8 mouse cellular contexts compared by ENCODE assay signal in genomic region chr17:35301645-35302258, GRCm38 (mm10). TPM values are rescaled to one million over a fixed set of nuclear protein-coding genes. Genes with fewer than 3 reads are reported as not detected.
DNase-seq lines count a peak whose midpoint lies in the region; ATAC-seq and TF ChIP-seq lines count a peak whose summit lies in the region.

No protein-coding gene starts in this region.

- H3K27me3 ChIP-seq in hindbrain, embryonic 14.5 days (ENCODE audit: control insufficient read depth, insufficient read depth, low read length) = no peaks in the 10 kb centered on the region
- peaks cover 6% of the 10 kb centered on the region; the same call in 1 of the 2 replicates for H3K27me3 ChIP-seq in midbrain, embryonic 13.5 days

- H3K9ac ChIP-seq in hindbrain, embryonic 14.5 days = no peak overlapping the region
- no peak overlapping the region for H3K9ac ChIP-seq in midbrain, embryonic 13.5 days (replicated peaks)

- H3K4me1 ChIP-seq in bone marrow macrophage, adult 2 months (ENCODE audit: control insufficient read depth, insufficient read depth, low read length) = peaks cover 3% of the 10 kb centered on the region; the same call in 1 of the 2 replicates
- H3K4me1 ChIP-seq in hindbrain, embryonic 14.5 days (replicated peaks; ENCODE audit: control insufficient read depth, insufficient read depth, low read length) = no peaks in the 10 kb centered on the region
- no peaks in the 10 kb centered on the region for H3K4me1 ChIP-seq in midbrain, embryonic 13.5 days (replicated peaks)

- TF ChIP-seq CTCF in bone marrow macrophage, adult 2 months (IDR thresholded peaks at IDR 0.05; ENCODE audit: low read depth, low read length) = peak; percentile 56; the same call in 1 of the 2 replicates

- H3K9me3 ChIP-seq in hindbrain, embryonic 14.5 days (ENCODE audit: control insufficient read depth, low read length) = no peaks in the 10 kb centered on the region
- H3K9me3 ChIP-seq in midbrain, embryonic 13.5 days = no peaks in the 10 kb centered on the region

- TF ChIP-seq POLR2A in bone marrow macrophage, adult 2 months (IDR thresholded peaks at IDR 0.05; ENCODE audit: borderline replicate concordance, low read depth, low read length) = no peak

- H3K4me3 ChIP-seq in bone marrow macrophage, adult 2 months (ENCODE audit: insufficient read depth, low read length) = peak overlapping the region; percentile 35
- H3K4me3 ChIP-seq in hindbrain, embryonic 14.5 days (replicated peaks; ENCODE audit: low read length) = no peak overlapping the region
- H3K4me3 ChIP-seq in midbrain, embryonic 13.5 days (replicated peaks) = no peak overlapping the region

- peak; percentile 73 for DNase-seq in cerebellum, adult 11 months
- peak; percentile 79 for DNase-seq in hindbrain, embryonic 14.5 days (ENCODE audit: low spot score)
- peak; percentile 31 to 96 for DNase-seq in left cerebral cortex, adult 8-10 months (ENCODE audit: low spot score in 2 of 2)
- peak; percentile 94 to 95 for DNase-seq in spleen, postnatal 10 days (ENCODE audit: low spot score in 2 of 2)

- no peak for ATAC-seq in cerebellum, adult (ENCODE audit: insufficient number of reproducible peaks, low FRiP score, low TSS enrichment)
- ATAC-seq in erythroid progenitor cell, adult 5-6 weeks (replicated peaks; ENCODE audit: low FRiP score, poor library complexity, severe bottlenecking) = peak; percentile 73
- no peak for ATAC-seq in hindbrain, embryonic 14.5 days (ENCODE audit: low FRiP score)
- peak; percentile 50; the same call in 1 of the 2 replicates for ATAC-seq in midbrain, embryonic 13.5 days

- H3K4me2 ChIP-seq in hindbrain, embryonic 14.5 days (replicated peaks) = no peak overlapping the region
- H3K4me2 ChIP-seq in midbrain, embryonic 13.5 days (replicated peaks) = no peak overlapping the region

- H3K27ac ChIP-seq in bone marrow macrophage, adult 2 months (ENCODE audit: insufficient read depth, low read depth, low read length) = no peak overlapping the region
- no peak overlapping the region for H3K27ac ChIP-seq in hindbrain, embryonic 14.5 days
- H3K27ac ChIP-seq in midbrain, embryonic 13.5 days = no peak overlapping the region

- no peaks in the 10 kb centered on the region for H3K36me3 ChIP-seq in hindbrain, embryonic 14.5 days (replicated peaks; ENCODE audit: control insufficient read depth, insufficient read depth)
- no peaks in the 10 kb centered on the region for H3K36me3 ChIP-seq in midbrain, embryonic 13.5 days

- 28% methylated on average over 13 of the region's 13 CpGs for WGBS in hindbrain, embryonic 14.5 days
- 24% methylated on average over 13 of the region's 13 CpGs for WGBS in midbrain, embryonic 13.5 days

RNA-seq across cellular contexts. Expression of gene H2-Q1, which starts 18.5 kb away (rescaled TPM):
- polyA plus RNA-seq in bone marrow macrophage, adult 2 months (2012; ENCODE audit: insufficient read depth, insufficient read length, missing spikeins) = 0.63 and 0.80 TPM in 2 replicates
- total RNA-seq in erythroid progenitor cell, adult 5-6 weeks (2015; ENCODE audit: low replicate concordance) = not detected in 2 replicates
- total RNA-seq in erythroid progenitor cell, adult 5-6 weeks (2017; ENCODE audit: low replicate concordance) = not detected in 2 replicates
- polyA plus RNA-seq in hindbrain, embryonic 14.5 days (2014; fragmentation: Nextera tagmentation; extraction: Ambion mirVana) = 0.25 and 0.27 TPM in 2 replicates
- 1 to 10 TPM in 3 of 4 experiments, under 1 TPM in 1; 0.67 to 2.3 (median 1.4) TPM for total RNA-seq in left cerebral cortex, adult 8-10 months (2022)
- 0.11 and 0.17 TPM in 2 replicates for polyA plus RNA-seq in midbrain, embryonic 13.5 days (2015; fragmentation: Nextera tagmentation; extraction: Ambion mirVana)

RNA-seq across cellular contexts. Expression of gene H2-D1, which starts 39.2 kb away (rescaled TPM):
- polyA plus RNA-seq in bone marrow macrophage, adult 2 months (2012; ENCODE audit: insufficient read depth, insufficient read length, missing spikeins) = 2,808 and 2,856 TPM in 2 replicates
- 147 and 160 TPM in 2 replicates for total RNA-seq in erythroid progenitor cell, adult 5-6 weeks (2015; ENCODE audit: low replicate concordance)
- total RNA-seq in erythroid progenitor cell, adult 5-6 weeks (2017; ENCODE audit: low replicate concordance) = 213 and 250 TPM in 2 replicates
- polyA plus RNA-seq in hindbrain, embryonic 14.5 days (2014; fragmentation: Nextera tagmentation; extraction: Ambion mirVana) = 95.5 and 98.1 TPM in 2 replicates
- 10 to 100 TPM; 29.5 to 72.8 (median 47.5) TPM for total RNA-seq in left cerebral cortex, adult 8-10 months (2022)
- 49.5 and 52.5 TPM in 2 replicates for polyA plus RNA-seq in midbrain, embryonic 13.5 days (2015; fragmentation: Nextera tagmentation; extraction: Ambion mirVana)

RNA-seq across cellular contexts. Expression of gene H2-Q2, which starts 40.3 kb away (rescaled TPM):
- 0.91 and 1.2 TPM in 2 replicates for polyA plus RNA-seq in bone marrow macrophage, adult 2 months (2012; ENCODE audit: insufficient read depth, insufficient read length, missing spikeins)
- not detected in 2 replicates for total RNA-seq in erythroid progenitor cell, adult 5-6 weeks (2015; ENCODE audit: low replicate concordance)
- not detected in 2 replicates for total RNA-seq in erythroid progenitor cell, adult 5-6 weeks (2017; ENCODE audit: low replicate concordance)
- 3.0 and 3.1 TPM in 2 replicates for polyA plus RNA-seq in hindbrain, embryonic 14.5 days (2014; fragmentation: Nextera tagmentation; extraction: Ambion mirVana)
- 1 to 10 TPM in 2 of 4 experiments, under 1 TPM in 2; 0.34 to 1.3 (median 0.94) TPM for total RNA-seq in left cerebral cortex, adult 8-10 months (2022)
- polyA plus RNA-seq in midbrain, embryonic 13.5 days (2015; fragmentation: Nextera tagmentation; extraction: Ambion mirVana) = 0.26 and 0.30 TPM in 2 replicates

Comparison
In these comparisons a context has a peak if more than half of its experiments do, and no peak if none do; other contexts are left out.
1. ATAC-seq: peak in erythroid progenitor cell, adult 5-6 weeks (single experiment) and midbrain, embryonic 13.5 days (single experiment); none in cerebellum, adult (single experiment) and hindbrain, embryonic 14.5 days (single experiment).
2. RNA of gene H2-D1, which starts 39.2 kb away (polyA plus RNA-seq): 2,808 to 2,856 TPM in bone marrow macrophage, adult 2 months; 95.5 to 98.1 TPM in hindbrain, embryonic 14.5 days and 49.5 to 52.5 TPM in midbrain, embryonic 13.5 days; every median in the first group is over 10 times any median in the second.
3. Peak in every context shown above with its lines, with median percentiles within 50 percentile points of each other: DNase-seq.